Mouse (Mus musculus) heart, postnatal 0 days (tissue): ENCODE measurements around the gene Anks1b.

Experiments used
- CTCF ChIP-seq: IDR thresholded peaks from 2 replicates; pipeline ENCODE4 v1.5.1; 2016; ENCODE audit warnings: antibody characterized with exemption, control low read depth, low read depth
- EP300 ChIP-seq: IDR thresholded peaks from 2 replicates; pipeline ENCODE4 v1.6.1; 2016; ENCODE audit warnings: antibody characterized with exemption, low read depth

GRCm38 (mm10) chr10:90907381-90907780, 1034.1 kb downstream of the Anks1b start:
- TF ChIP-seq CTCF (no peak), EP300 (no peak)
